Mouse (Mus musculus) embryonic facial prominence, embryonic 10.5 days (tissue): ENCODE measurements around the gene Rpl3. TPM values are rescaled to one million over a fixed set of nuclear protein-coding genes. Genes with fewer than 3 reads are reported as not detected.
A peak's percentile ranks its signal among the peaks of the same experiment; 100 is the strongest.

Source experiments
- DNase-seq: peaks from one replicate; pipeline ENCODE4 v3.0.0-alpha.2; 2017; ENCODE audit warnings: low spot score
- H3K27ac ChIP-seq: fragments of 300-500 bp; sonication (generic); replicated peaks from 2 replicates; pipeline ENCODE4 v1.5.1; 2016; ENCODE audit warnings: mild to moderate bottlenecking
- H3K27me3 ChIP-seq: fragments of 300-500 bp; sonication (generic); replicated peaks from 2 replicates; pipeline ENCODE4 v1.6.1; 2016; ENCODE audit warnings: low read depth, mild to moderate bottlenecking; ENCODE audit not compliant: poor library complexity, severe bottlenecking
- H3K36me3 ChIP-seq: fragments of 300-500 bp; sonication (generic); replicated peaks from 2 replicates; pipeline ENCODE4 v1.6.1; 2016; ENCODE audit warnings: mild to moderate bottlenecking, moderate library complexity
- H3K4me1 ChIP-seq: fragments of 300-500 bp; sonication (generic); 2 replicates; pipeline ENCODE4 v1.6.1; 2016
- H3K4me3 ChIP-seq: fragments of 300-500 bp; sonication (generic); 2 replicates; pipeline ENCODE4 v1.5.1; 2016; ENCODE audit warnings: mild to moderate bottlenecking, moderate library complexity
- H3K9me3 ChIP-seq: fragments of 300-500 bp; sonication (generic); 2 replicates; pipeline ENCODE4 v1.6.1; 2016; ENCODE audit warnings: mild to moderate bottlenecking
- WGBS: fragments of 180-500 bp; shearing (Covaris S2); methylation state at CpG from one replicate; pipeline ENCODE4 v1.1.7; 2016; 5-methylcytosine and 5-hydroxymethylcytosine counted together
- polyA plus RNA-seq: library from polyadenylated mRNA; unstranded; fragments of >200 nt; fragmentation: Nextera tagmentation; extraction: Ambion mirVana; gene quantifications from 2 replicates; pipeline ENCODE4 v1.2.1, GENCODE M21; 2016

The Rpl3 gene
- polyA plus RNA-seq, 1 experiment from 2014 or later = 1,049 TPM

GRCm38 (mm10) chr15:80080711-80081615 lies 10.7 kb downstream of the Rpl3 start:
- Histone ChIP-seq H3K36me3 (peaks cover 64% of the 10 kb centered on the region), H3K9me3 (no peaks in the 10 kb centered on the region), H3K4me1 (peaks cover 27% of the 10 kb centered on the region), H3K4me3 (peak overlapping the region; percentile 89), H3K27me3 (no peaks in the 10 kb centered on the region), H3K27ac (peak overlapping the region; percentile 96)
- whole genome bisulfite sequencing = 64% methylated on average over 9 of the region's 9 CpGs
- no peak for DNase-seq

GRCm38 (mm10) chr15:80079954-80080353 lies 11.7 kb downstream of the Rpl3 start:
- no peak overlapping the region for H3K27ac ChIP-seq
- H3K4me1 ChIP-seq = peaks cover 27% of the 10 kb centered on the region
- H3K4me3 ChIP-seq = peak overlapping the region; percentile 89
- DNase-seq = no peak
- H3K27me3 ChIP-seq = no peaks in the 10 kb centered on the region
- peaks cover 64% of the 10 kb centered on the region for H3K36me3 ChIP-seq
- H3K9me3 ChIP-seq = no peaks in the 10 kb centered on the region
- WGBS = 78% methylated on average over 3 of the region's 3 CpGs

- Histone ChIP-seq H3K4me1 (peaks cover 27% of the 10 kb centered on the region), H3K27ac (no peak overlapping the region), H3K9me3 (no peaks in the 10 kb centered on the region), H3K4me3 (peak overlapping the region; percentile 89), H3K27me3 (no peaks in the 10 kb centered on the region), H3K36me3 (peaks cover 64% of the 10 kb centered on the region)
- WGBS = 91% methylated on average over 5 of the region's 5 CpGs
- no peak for DNase-seq
Measured at GRCm38 (mm10) chr15:80079129-80079668, 12.5 kb downstream of the Rpl3 start.

GRCm38 (mm10) chr15:80078058-80078814 lies 13.4 kb downstream of the Rpl3 start:
- peaks cover 27% of the 10 kb centered on the region for H3K4me1 ChIP-seq

GRCm38 (mm10) chr15:80076338-80077136 lies 15.1 kb downstream of the Rpl3 start:
- Histone ChIP-seq H3K36me3 (peaks cover 53% of the 10 kb centered on the region), H3K9me3 (no peaks in the 10 kb centered on the region), H3K4me1 (peaks cover 30% of the 10 kb centered on the region), H3K4me3 (no peak overlapping the region), H3K27ac (no peak overlapping the region), H3K27me3 (no peaks in the 10 kb centered on the region)
- 6% methylated on average over 2 of the region's 2 CpGs for WGBS
- peak; percentile 85 for DNase-seq

More at GRCm38 (mm10) chr15:80078058-80078814, 13.4 kb downstream of the Rpl3 start:
- peaks cover 64% of the 10 kb centered on the region for H3K36me3 ChIP-seq
- no peak overlapping the region for H3K27ac ChIP-seq
- H3K4me3 ChIP-seq = peak overlapping the region; percentile 29
- DNase-seq = no peak
- H3K9me3 ChIP-seq = no peaks in the 10 kb centered on the region
- WGBS = 76% methylated on average over 11 of the region's 11 CpGs
- no peaks in the 10 kb centered on the region for H3K27me3 ChIP-seq

GRCm38 (mm10) chr15:80075733-80076337 lies 15.8 kb downstream of the Rpl3 start:
- DNase-seq = no peak
- Histone ChIP-seq H3K27me3 (no peaks in the 10 kb centered on the region), H3K36me3 (peaks cover 46% of the 10 kb centered on the region), H3K4me3 (no peak overlapping the region), H3K4me1 (peaks cover 25% of the 10 kb centered on the region), H3K9me3 (no peaks in the 10 kb centered on the region), H3K27ac (no peak overlapping the region)
- WGBS = 33% methylated on average over 5 of the region's 5 CpGs

GRCm38 (mm10) chr15:80075374-80075694 lies 16.3 kb downstream of the Rpl3 start:
- H3K36me3 ChIP-seq = peaks cover 41% of the 10 kb centered on the region
- DNase-seq = no peak
- H3K9me3 ChIP-seq = no peaks in the 10 kb centered on the region
- no peak overlapping the region for H3K4me3 ChIP-seq
- H3K4me1 ChIP-seq = peaks cover 21% of the 10 kb centered on the region
- H3K27me3 ChIP-seq = no peaks in the 10 kb centered on the region
- no peak overlapping the region for H3K27ac ChIP-seq
- 59% methylated on average over 3 of the region's 3 CpGs for WGBS

- WGBS = 75% methylated on average over 6 of the region's 6 CpGs
- no peak overlapping the region for H3K27ac ChIP-seq
Measured at GRCm38 (mm10) chr15:80074663-80075373, 16.9 kb downstream of the Rpl3 start.

GRCm38 (mm10) chr15:80073256-80073621 lies 18.4 kb downstream of the Rpl3 start:
- Histone ChIP-seq H3K27ac (no peak overlapping the region), H3K4me1 (peaks cover 17% of the 10 kb centered on the region), H3K27me3 (no peaks in the 10 kb centered on the region), H3K4me3 (no peak overlapping the region), H3K36me3 (peaks cover 20% of the 10 kb centered on the region), H3K9me3 (no peaks in the 10 kb centered on the region)
- DNase-seq = no peak
- WGBS = 93% methylated on average over 1 of the region's 1 CpGs

More at GRCm38 (mm10) chr15:80074663-80075373, 16.9 kb downstream of the Rpl3 start:
- Histone ChIP-seq H3K4me1 (peaks cover 20% of the 10 kb centered on the region), H3K4me3 (no peak overlapping the region), H3K9me3 (no peaks in the 10 kb centered on the region), H3K27me3 (no peaks in the 10 kb centered on the region), H3K36me3 (peaks cover 36% of the 10 kb centered on the region)
- DNase-seq = no peak

- H3K9me3 ChIP-seq = no peaks in the 10 kb centered on the region
- H3K4me3 ChIP-seq = no peak overlapping the region
- WGBS = 81% methylated on average over 7 of the region's 7 CpGs
- H3K27me3 ChIP-seq = no peaks in the 10 kb centered on the region
- peaks cover 15% of the 10 kb centered on the region for H3K36me3 ChIP-seq
- DNase-seq = no peak
- peaks cover 18% of the 10 kb centered on the region for H3K4me1 ChIP-seq
- no peak overlapping the region for H3K27ac ChIP-seq
Measured at GRCm38 (mm10) chr15:80072579-80073255, 19.0 kb downstream of the Rpl3 start.

GRCm38 (mm10) chr15:80071951-80072437 lies 19.7 kb downstream of the Rpl3 start:
- peaks cover 8% of the 10 kb centered on the region for H3K36me3 ChIP-seq
- H3K27ac ChIP-seq = no peak overlapping the region
- peaks cover 25% of the 10 kb centered on the region for H3K4me1 ChIP-seq
- no peak for DNase-seq
- no peaks in the 10 kb centered on the region for H3K9me3 ChIP-seq
- no peaks in the 10 kb centered on the region for H3K27me3 ChIP-seq
- WGBS = 46% methylated on average over 9 of the region's 9 CpGs
- H3K4me3 ChIP-seq = no peak overlapping the region
